Mouse (Mus musculus) embryonic facial prominence, embryonic 11.5 days (tissue): ENCODE data around the gene Btg3. TPM values are rescaled to one million over a fixed set of nuclear protein-coding genes. Genes with fewer than 3 reads are reported as not detected.

Experiments
- ATAC-seq: fragments of 200-750 bp; cut with Nextera tagmentation; replicated peaks from 2 replicates; pipeline ENCODE4 v1.8.0; 2017; ENCODE audit warnings: low read depth; ENCODE audit not compliant: insufficient number of reproducible peaks, low FRiP score, low TSS enrichment
- DNase-seq: peaks from one replicate; pipeline ENCODE4 v3.0.0-alpha.2; 2015; ENCODE audit warnings: low spot score
- H3K27ac ChIP-seq: fragments of 300-500 bp; sonication (generic); replicated peaks from 2 replicates; pipeline ENCODE4 v1.5.1; 2014; ENCODE audit warnings: mild to moderate bottlenecking, low read depth, low read length, control low read depth
- H3K27me3 ChIP-seq: fragments of 300-500 bp; sonication (generic); 2 replicates; pipeline ENCODE4 v1.6.1; 2014; ENCODE audit warnings: mild to moderate bottlenecking, low read length, moderate library complexity, mixed read lengths; ENCODE audit not compliant: control insufficient read depth, insufficient read depth
- H3K36me3 ChIP-seq: fragments of 300-500 bp; sonication (generic); replicated peaks from 2 replicates; pipeline ENCODE4 v1.6.1; 2014; ENCODE audit warnings: low read depth, mild to moderate bottlenecking, low read length, moderate library complexity, mixed read lengths; ENCODE audit not compliant: control insufficient read depth, insufficient read depth
- H3K4me1 ChIP-seq: fragments of 300-500 bp; sonication (generic); 2 replicates; pipeline ENCODE4 v1.6.1; 2014; ENCODE audit warnings: low read length, mixed read lengths; ENCODE audit not compliant: control insufficient read depth, insufficient read depth
- H3K4me2 ChIP-seq: fragments of 300-500 bp; sonication (generic); 2 replicates; pipeline ENCODE4 v1.6.1; 2014; ENCODE audit warnings: low read depth, mild to moderate bottlenecking, control low read depth, low read length, moderate library complexity
- H3K4me3 ChIP-seq: fragments of 300-500 bp; sonication (generic); 2 replicates; pipeline ENCODE4 v1.5.1; 2014; ENCODE audit warnings: low read depth, low read length, control low read depth
- H3K9ac ChIP-seq: fragments of 300-500 bp; sonication (generic); replicated peaks from 2 replicates; pipeline ENCODE4 v1.6.1; 2014; ENCODE audit warnings: mild to moderate bottlenecking, control low read depth, low read length
- H3K9me3 ChIP-seq: fragments of 300-500 bp; sonication (generic); replicated peaks from 2 replicates; pipeline ENCODE4 v1.6.1; 2016; ENCODE audit warnings: mild to moderate bottlenecking, low read length, inconsistent platforms, mixed read lengths; ENCODE audit not compliant: control insufficient read depth
- WGBS: fragments of 180-500 bp; shearing (Covaris S2); extraction: QIAGEN DNeasy Blood & Tissue Kit; methylation state at CpG from one replicate; pipeline ENCODE4 v1.1.7; 2014; 5-methylcytosine and 5-hydroxymethylcytosine counted together
- polyA plus RNA-seq: library from polyadenylated mRNA; unstranded; fragments of >200 nt; fragmentation: Nextera tagmentation; extraction: Ambion mirVana; gene quantifications from 2 replicates; pipeline ENCODE4 v1.2.1, GENCODE M21; 2014

The Btg3 gene
- polyA plus RNA-seq, 1 experiment from 2014 or later: 37.1 TPM

DNA sequence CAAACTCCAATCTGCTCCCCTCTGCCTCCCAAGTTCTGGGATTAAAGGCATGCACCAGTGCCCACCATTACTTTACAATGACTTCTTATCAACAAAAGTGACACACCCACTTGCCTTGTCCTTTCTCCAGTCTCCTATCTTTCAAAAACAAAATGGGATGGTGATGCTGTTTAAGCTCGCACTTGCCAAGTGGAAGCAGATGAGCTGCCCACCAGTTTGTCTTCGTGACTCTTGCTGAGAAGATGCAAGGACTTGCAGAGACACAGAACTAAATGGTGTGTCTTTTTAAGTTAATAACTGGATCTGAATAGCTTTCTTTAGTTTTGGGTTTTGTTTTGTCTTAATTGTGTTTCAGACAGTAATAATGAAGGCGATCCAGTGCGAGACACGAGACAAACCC, 34.2 kb downstream of the Btg3 start:
- no peak overlapping the region for H3K4me2 ChIP-seq
- H3K9me3 ChIP-seq: no peaks in the 10 kb centered on the region
- WGBS: 90% methylated on average over 5 of the region's 5 CpGs
- no peak overlapping the region for H3K4me3 ChIP-seq
- H3K9ac ChIP-seq: no peak overlapping the region
- no peaks in the 10 kb centered on the region for H3K36me3 ChIP-seq
- DNase-seq (no peak), ATAC-seq (no peak)
- no peaks in the 10 kb centered on the region for H3K27me3 ChIP-seq
- no peaks in the 10 kb centered on the region for H3K4me1 ChIP-seq
- no peak overlapping the region for H3K27ac ChIP-seq

DNA sequence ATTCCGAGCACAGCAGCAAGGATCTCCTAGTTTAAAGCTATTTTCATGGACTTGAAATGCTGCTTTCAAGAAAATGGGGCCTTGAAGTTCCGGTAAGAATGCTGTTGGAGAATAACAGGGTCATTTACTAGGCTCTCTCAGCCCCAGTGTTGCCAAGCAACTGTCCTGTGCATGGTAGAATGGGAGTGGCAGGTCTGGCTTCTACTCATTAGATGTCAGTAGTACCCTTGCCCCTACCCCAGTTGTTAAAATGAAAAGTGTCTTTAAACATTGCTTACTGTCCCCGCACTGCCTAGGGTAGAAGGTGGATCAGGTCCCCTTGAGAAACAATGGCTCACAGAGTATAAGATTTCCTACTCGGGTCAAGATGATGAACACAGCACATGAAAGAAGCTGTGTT, 35.6 kb downstream of the Btg3 start:
- Histone ChIP-seq H3K27ac (no peak overlapping the region), H3K27me3 (no peaks in the 10 kb centered on the region), H3K9ac (no peak overlapping the region), H3K36me3 (no peaks in the 10 kb centered on the region), H3K4me1 (no peaks in the 10 kb centered on the region), H3K4me2 (no peak overlapping the region), H3K9me3 (no peaks in the 10 kb centered on the region), H3K4me3 (no peak overlapping the region)
- DNase-seq: no peak
- 84% methylated on average over 4 of the region's 4 CpGs for WGBS
- no peak for ATAC-seq

DNA sequence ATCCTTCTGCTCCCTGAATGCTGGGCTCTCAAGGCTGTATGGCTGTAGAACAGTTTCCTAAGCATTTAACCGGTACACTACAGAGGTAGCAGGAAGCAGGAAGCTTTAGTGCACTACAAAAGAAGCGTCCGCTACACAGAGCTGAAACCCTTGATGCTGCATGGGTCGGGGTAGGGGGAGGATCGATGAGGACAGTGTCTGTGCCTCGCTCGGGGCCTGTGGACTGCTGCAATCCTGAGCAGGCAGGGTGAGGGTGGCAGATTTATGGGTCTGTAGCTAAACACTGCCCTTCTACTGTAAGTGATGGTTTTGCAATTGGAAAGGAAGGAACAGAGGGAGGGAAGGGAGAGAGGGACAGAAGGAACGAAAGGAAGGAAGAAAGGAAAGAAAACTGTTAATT, 39.8 kb downstream of the Btg3 start:
- H3K27ac ChIP-seq: no peak overlapping the region

DNA sequence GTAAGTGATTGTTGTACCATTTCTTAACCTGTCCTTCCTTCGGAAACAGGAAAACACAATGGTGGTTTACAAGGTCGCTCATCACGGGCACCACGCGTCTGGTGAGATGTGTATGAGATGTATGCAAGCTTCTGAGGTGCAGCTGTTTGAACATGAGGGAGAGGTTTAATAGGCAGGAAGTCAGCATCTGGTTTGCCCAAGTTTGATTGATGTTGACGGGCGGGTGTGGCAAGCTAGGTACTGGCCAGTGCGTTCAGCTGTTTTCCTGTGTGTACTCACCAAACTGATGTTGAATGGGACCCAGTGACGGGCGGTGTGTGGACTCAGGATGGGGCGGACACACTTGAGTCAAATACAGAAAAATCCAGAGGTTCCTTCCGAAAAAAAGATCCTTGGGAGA, 49.0 kb downstream of the Btg3 start:
- no peak overlapping the region for H3K9ac ChIP-seq
- H3K4me1 ChIP-seq: no peaks in the 10 kb centered on the region
- WGBS: 91% methylated on average over 12 of the region's 12 CpGs
- H3K36me3 ChIP-seq: no peaks in the 10 kb centered on the region
- no peak overlapping the region for H3K4me2 ChIP-seq
- ATAC-seq (no peak), DNase-seq (no peak)
- no peaks in the 10 kb centered on the region for H3K9me3 ChIP-seq
- no peak overlapping the region for H3K4me3 ChIP-seq
- H3K27ac ChIP-seq: no peak overlapping the region
- H3K27me3 ChIP-seq: no peaks in the 10 kb centered on the region

More for the DNA sequence above, 39.8 kb downstream of the Btg3 start:
- H3K36me3 ChIP-seq: no peaks in the 10 kb centered on the region; the same call in 1 of the 2 replicates
- H3K9me3 ChIP-seq: no peaks in the 10 kb centered on the region
- DNase-seq (no peak), ATAC-seq (no peak)
- no peaks in the 10 kb centered on the region for H3K27me3 ChIP-seq
- H3K4me2 ChIP-seq: no peak overlapping the region
- WGBS: 79% methylated on average over 8 of the region's 8 CpGs
- H3K4me1 ChIP-seq: no peaks in the 10 kb centered on the region
- no peak overlapping the region for H3K4me3 ChIP-seq
- H3K9ac ChIP-seq: no peak overlapping the region

DNA sequence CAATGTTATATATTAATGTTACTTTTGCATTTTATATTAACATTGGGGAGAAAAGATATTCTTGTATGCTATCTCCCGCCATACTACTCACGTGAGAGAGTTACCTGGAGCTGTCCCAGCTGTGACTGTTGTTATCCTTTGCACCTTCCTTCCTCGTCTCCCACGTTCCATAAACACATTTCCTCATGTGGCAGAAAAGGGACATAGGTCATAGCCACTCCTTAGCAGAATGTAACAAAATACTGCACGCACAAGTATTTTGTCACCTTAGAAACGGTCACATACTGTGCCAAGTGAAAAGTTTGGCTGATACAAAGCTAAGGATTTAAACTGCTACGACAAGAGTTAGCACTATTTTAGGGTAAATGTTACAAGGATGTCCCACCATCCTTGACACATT, 49.4 kb downstream of the Btg3 start:
- Histone ChIP-seq H3K27me3 (no peaks in the 10 kb centered on the region), H3K4me2 (no peak overlapping the region), H3K4me3 (no peak overlapping the region), H3K9me3 (no peaks in the 10 kb centered on the region), H3K4me1 (no peaks in the 10 kb centered on the region), H3K27ac (no peak overlapping the region), H3K36me3 (no peaks in the 10 kb centered on the region), H3K9ac (no peak overlapping the region)
- ATAC-seq (no peak), DNase-seq (no peak)
- 87% methylated on average over 7 of the region's 7 CpGs for WGBS

DNA sequence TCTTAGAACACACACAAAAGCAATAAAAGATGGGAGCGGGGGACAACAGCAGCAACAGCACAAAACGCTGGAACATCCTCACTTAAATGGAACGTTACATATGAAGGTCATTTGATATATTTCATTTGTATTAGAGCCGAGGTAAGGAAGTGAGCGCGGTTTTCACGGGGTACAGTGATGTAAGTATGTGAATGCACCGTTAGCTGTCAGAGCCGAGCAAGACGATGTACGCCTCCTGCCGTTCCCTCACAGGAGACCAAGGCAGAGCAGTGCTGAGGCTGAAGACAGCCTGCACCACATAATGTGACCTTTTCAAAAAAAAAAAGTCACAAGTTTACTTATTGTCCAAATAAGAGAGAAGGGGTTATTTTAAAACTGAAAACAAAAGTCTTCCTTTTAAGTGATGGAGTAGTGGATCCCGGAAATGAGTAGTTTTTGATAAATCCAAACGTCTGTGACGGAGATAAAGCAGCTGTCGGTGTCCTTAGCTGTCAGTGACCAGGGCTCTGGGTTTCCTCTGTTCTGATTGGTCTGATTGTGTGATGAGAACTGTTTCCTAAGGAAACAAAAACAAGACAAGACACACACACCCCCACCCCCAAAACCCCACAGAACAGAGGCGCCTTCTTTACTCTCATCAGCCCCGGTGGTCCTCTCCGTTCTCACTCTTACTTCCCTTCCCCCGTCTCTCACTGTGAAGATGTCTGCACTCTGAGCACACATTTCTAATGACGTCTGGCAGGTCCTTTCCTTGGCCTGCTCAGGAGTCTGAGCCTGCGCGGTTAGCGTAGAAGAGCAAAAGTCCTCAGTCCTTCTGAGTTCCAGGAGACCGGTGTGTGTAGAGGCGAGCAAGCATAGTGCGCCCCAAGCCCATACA, 50.8 kb downstream of the Btg3 start:
- Histone ChIP-seq H3K27me3 (no peaks in the 10 kb centered on the region), H3K4me2 (no peak overlapping the region), H3K4me1 (no peaks in the 10 kb centered on the region), H3K9ac (no peak overlapping the region), H3K36me3 (no peaks in the 10 kb centered on the region), H3K9me3 (no peaks in the 10 kb centered on the region), H3K4me3 (no peak overlapping the region), H3K27ac (no peak overlapping the region)
- whole genome bisulfite sequencing: 78% methylated on average over 27 of the region's 27 CpGs
- no peak for ATAC-seq
- DNase-seq: no peak

DNA sequence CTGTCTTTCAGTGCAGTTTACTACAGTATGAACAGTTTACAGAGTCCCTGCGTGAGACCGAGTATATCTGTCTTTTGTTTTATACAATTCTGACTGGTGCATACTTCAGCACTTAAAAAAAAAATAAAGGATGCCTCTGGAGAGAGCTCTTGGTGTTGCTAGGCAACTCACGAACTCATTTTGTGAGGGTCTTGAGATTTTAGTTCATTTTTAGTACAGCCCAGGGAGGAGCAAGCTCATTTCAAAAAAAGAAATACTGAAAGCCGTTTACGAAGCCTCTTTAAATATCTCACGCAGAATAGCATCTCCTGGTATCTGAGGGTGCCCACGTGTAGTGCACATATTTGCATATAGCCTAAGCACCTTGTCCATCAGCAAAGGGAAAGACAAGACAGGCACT, 54.9 kb downstream of the Btg3 start:
- Histone ChIP-seq H3K27me3 (no peaks in the 10 kb centered on the region), H3K36me3 (no peaks in the 10 kb centered on the region), H3K9ac (no peak overlapping the region), H3K4me1 (no peaks in the 10 kb centered on the region), H3K27ac (no peak overlapping the region), H3K4me2 (no peak overlapping the region), H3K9me3 (no peaks in the 10 kb centered on the region), H3K4me3 (no peak overlapping the region)
- DNase-seq (no peak), ATAC-seq (0 out of 2 replicates have a peak, but pooled peaks have one; percentile 14)
- 47% methylated on average over 7 of the region's 7 CpGs for WGBS

DNA sequence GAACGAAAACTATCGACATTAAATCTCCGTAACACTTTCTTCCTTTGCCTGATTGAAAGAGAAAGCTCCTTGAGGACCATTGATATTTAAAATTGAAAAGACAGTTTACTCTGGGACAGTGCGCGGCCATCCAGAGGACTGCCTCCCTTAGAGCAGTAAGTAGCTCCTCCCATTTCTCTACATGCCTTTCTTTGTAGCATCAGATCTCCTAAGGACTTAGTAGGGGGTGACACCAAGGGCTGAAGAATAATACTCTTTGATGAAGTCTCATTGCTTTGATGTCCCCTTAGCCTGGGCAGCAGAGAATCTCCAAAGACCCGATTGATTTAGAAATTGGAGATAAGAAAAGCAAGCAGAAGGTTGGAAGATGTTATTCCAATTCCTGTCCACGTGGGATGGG, 55.4 kb downstream of the Btg3 start:
- DNase-seq (no peak), ATAC-seq (0 out of 2 replicates have a peak, but pooled peaks have one; percentile 54)
- Histone ChIP-seq H3K27ac (no peak overlapping the region), H3K36me3 (no peaks in the 10 kb centered on the region), H3K27me3 (no peaks in the 10 kb centered on the region), H3K9me3 (no peaks in the 10 kb centered on the region), H3K4me2 (no peak overlapping the region), H3K4me3 (no peak overlapping the region), H3K9ac (no peak overlapping the region), H3K4me1 (no peaks in the 10 kb centered on the region)
- 8% methylated on average over 7 of the region's 7 CpGs for WGBS
